Mouse (Mus musculus) heart, adult 2 months (tissue): ENCODE measurements at regions not wholly inside any gene's neighbourhood (a gene's known extent, or its start where the extent isn't known, plus 50 kb on each side); places are given as distances from the start of the nearest gene placed in this dataset.

Source experiments
- CTCF ChIP-seq: fragments of 200-600 bp; IDR thresholded peaks from 2 replicates; pipeline ENCODE4 v1.8.1; 2022; ENCODE audit warnings: antibody characterized with exemption, mild to moderate bottlenecking, moderate library complexity
- POLR2A ChIP-seq: fragments of 200-500 bp; IDR thresholded peaks from 2 replicates; pipeline ENCODE4 v1.6.1; 2011; ENCODE audit warnings: mild to moderate bottlenecking, low read depth, low read length, control low read depth; ENCODE audit not compliant: insufficient read depth

GRCm38 (mm10) chr16:23838114-23838513 lies 52.6 kb downstream of the Sst start:
- no peak for TF ChIP-seq POLR2A
- TF ChIP-seq CTCF, result no peak
